Mouse (Mus musculus) layer of hippocampus, adult 8-10 months (tissue): ENCODE results near the gene H2-Eb2. TPM values are rescaled to one million over a fixed set of nuclear protein-coding genes. Genes with fewer than 3 reads are reported as not detected.

ENCODE experiments used
- DNase-seq, 2 experiments: peaks; one replicate each; pipeline ENCODE4 v3.0.0; 2022; ENCODE audit warnings: low spot score in 2 of 2
- total RNA-seq, 4 experiments: library from RNA; stranded (reverse); gene quantifications; 2 replicates each; pipeline ENCODE4 v1.2.4; 2022

The H2-Eb2 gene
- total RNA-seq, 4 experiments from 2014 or later, result not detected

- no peak for DNase-seq
These were observed 29.1 kb downstream of the H2-Eb2 start, which contains the start of gene Btnl2 for GRCm38 (mm10) chr17:34354539-34354938. Gene Btnl2, plus strand, starts transcription at chr17:34354822.

GRCm38 (mm10) chr17:34354940-34355339 lies 29.5 kb downstream of the H2-Eb2 start:
- DNase-seq, result no peak

GRCm38 (mm10) chr17:34362954-34363546 lies 37.6 kb downstream of the H2-Eb2 start:
- DNase-seq, result no peak

- DNase-seq, result no peak
These were observed 38.3 kb downstream of the H2-Eb2 start for GRCm38 (mm10) chr17:34363676-34364310.

- no peak for DNase-seq
These were observed 39.6 kb downstream of the H2-Eb2 start for GRCm38 (mm10) chr17:34365031-34365430.

GRCm38 (mm10) chr17:34370563-34370962 lies 45.1 kb downstream of the H2-Eb2 start:
- no peak for DNase-seq

- DNase-seq, result no peak
These were observed 47.7 kb downstream of the H2-Eb2 start for GRCm38 (mm10) chr17:34373055-34373709.

- no peak for DNase-seq
These were observed 51.4 kb downstream of the H2-Eb2 start, which contains the start of gene Btnl1 for GRCm38 (mm10) chr17:34376847-34377246. Gene Btnl1, plus strand, starts transcription at chr17:34377132.

- no peak for DNase-seq
These were observed 52.2 kb downstream of the H2-Eb2 start for GRCm38 (mm10) chr17:34377450-34378209.

GRCm38 (mm10) chr17:34378716-34379115 lies 53.3 kb downstream of the H2-Eb2 start:
- DNase-seq, result no peak

GRCm38 (mm10) chr17:34379451-34379850 lies 54.0 kb downstream of the H2-Eb2 start:
- DNase-seq, result no peak

GRCm38 (mm10) chr17:34381876-34382275 lies 56.4 kb downstream of the H2-Eb2 start:
- no peak for DNase-seq

GRCm38 (mm10) chr17:34383212-34383611 lies 57.7 kb downstream of the H2-Eb2 start:
- no peak for DNase-seq

- no peak for DNase-seq
These were observed 59.2 kb downstream of the H2-Eb2 start for GRCm38 (mm10) chr17:34384699-34385098.

- DNase-seq, result no peak
These were observed 61.2 kb downstream of the H2-Eb2 start for GRCm38 (mm10) chr17:34386656-34387055.

- no peak for DNase-seq
These were observed 63.0 kb downstream of the H2-Eb2 start for GRCm38 (mm10) chr17:34388513-34388912.

Other genes starting within 250 kb of the H2-Eb2 start
- 1 to 10 TPM in 2 of 4 experiments, not detected in 2; 2.6 to 3.6 TPM for gene H2-Oa, start 233.3 kb upstream of the H2-Eb2 start, total RNA-seq
- gene H2-DMa, start 206.1 kb upstream of the H2-Eb2 start, total RNA-seq, result 10 to 100 TPM; 31.5 to 37.7 (median 34.2) TPM
- 100 to 1,000 TPM; 190 to 204 (median 197) TPM for gene Brd2, start 203.0 kb upstream of the H2-Eb2 start, total RNA-seq
- gene H2-DMb2, start 182.4 kb upstream of the H2-Eb2 start, total RNA-seq, result 1 to 10 TPM in 2 of 4 experiments, under 1 TPM in 2; 0.51 to 3.5 (median 2.1) TPM
- 1 to 10 TPM; 3.4 to 9.7 (median 6.0) TPM for gene H2-DMb1, start 172.6 kb upstream of the H2-Eb2 start, total RNA-seq
- gene Tap1, start 138.1 kb upstream of the H2-Eb2 start, total RNA-seq, result 10 to 100 TPM in 1 of 4 experiments, 1 to 10 TPM in 3; 2.5 to 10.6 (median 5.8) TPM
- gene Psmb9, start 137.9 kb upstream of the H2-Eb2 start, total RNA-seq, result 1 to 10 TPM; 3.9 to 9.0 (median 5.8) TPM
- gene Psmb8, start 127.9 kb upstream of the H2-Eb2 start, total RNA-seq, result 10 to 100 TPM in 2 of 4 experiments, 1 to 10 TPM in 2; 3.8 to 18.8 (median 10.0) TPM
- 10 to 100 TPM; 12.3 to 18.1 (median 15.9) TPM for gene Tap2, start 122.1 kb upstream of the H2-Eb2 start, total RNA-seq
- gene H2-Ob, start 86.8 kb upstream of the H2-Eb2 start, total RNA-seq, result 1 to 10 TPM in 2 of 4 experiments, under 1 TPM in 1, not detected in 1; 0.69 to 3.3 (median 1.8) TPM
- 10 to 100 TPM in 2 of 4 experiments, 1 to 10 TPM in 2; 1.1 to 31.1 (median 11.6) TPM for gene H2-Ab1, start 68.0 kb upstream of the H2-Eb2 start, total RNA-seq
- 10 to 100 TPM in 2 of 4 experiments, 1 to 10 TPM in 1, under 1 TPM in 1; 0.70 to 29.8 (median 13.8) TPM for gene H2-Aa, start 37.8 kb upstream of the H2-Eb2 start, total RNA-seq
- 10 to 100 TPM in 2 of 4 experiments, 1 to 10 TPM in 2; 1.9 to 25.1 (median 10.1) TPM for gene H2-Eb1, start 19.8 kb upstream of the H2-Eb2 start, total RNA-seq
- 1 to 10 TPM in 1 of 4 experiments, under 1 TPM in 3; 0.47 to 1.0 (median 0.73) TPM for gene Btnl2, start 29.2 kb downstream of the H2-Eb2 start, total RNA-seq
- gene Btnl1, start 51.5 kb downstream of the H2-Eb2 start, total RNA-seq, result not detected
- 1 to 10 TPM; 3.5 to 6.1 (median 4.5) TPM for gene BC051142, start 73.2 kb downstream of the H2-Eb2 start, total RNA-seq
- not detected for gene Btnl4, start 151.7 kb downstream of the H2-Eb2 start, total RNA-seq
- not detected for gene Btnl6, start 191.7 kb downstream of the H2-Eb2 start, total RNA-seq
- gene Notch4, start 238.6 kb downstream of the H2-Eb2 start, total RNA-seq, result 10 to 100 TPM; 10.3 to 13.5 (median 11.3) TPM